Comparison of ENCODE assay signal across 25 mouse cellular contexts in genomic region chr17:23609612-23610011, GRCm38 (mm10). TPM values are rescaled to one million over a fixed set of nuclear protein-coding genes. Genes with fewer than 3 reads are reported as not detected.
DNase-seq lines count a peak whose midpoint lies in the region; ATAC-seq lines count a peak whose summit lies in the region.
"Had no signal": no experiment of that assay in that cellular context is flagged by ENCODE, and none has a peak within 500 bp of the region (broad histone marks: within the 10 kb centered on the region; RNA-seq: fewer than 3 reads in every experiment).

No protein-coding gene starts in this region.

- no peaks in the 10 kb centered on the region for H3K9me3 ChIP-seq in heart, embryonic 10.5 days
- H3K9me3 ChIP-seq: forebrain, embryonic 13.5 days; kidney, embryonic 15.5 days; midbrain, embryonic 10.5 days; neural tube, embryonic 15.5 days had no signal

- 0 out of 2 replicates have a peak, but pooled peaks cover 2% of the 10 kb centered on the region for H3K4me1 ChIP-seq in heart, embryonic 10.5 days
- H3K4me1 ChIP-seq: forebrain, embryonic 13.5 days; kidney, embryonic 15.5 days; midbrain, embryonic 10.5 days; neural tube, embryonic 15.5 days had no signal

- no peak overlapping the region for H3K4me3 ChIP-seq in heart, embryonic 10.5 days
- H3K4me3 ChIP-seq: forebrain, embryonic 13.5 days; gastrocnemius, adult 2 months; kidney, embryonic 15.5 days; midbrain, embryonic 10.5 days; neural tube, embryonic 15.5 days had no signal

- DNase-seq in MN1 (ENCODE audit: low spot score), result peak; percentile 34
- DNase-seq in ZHBTc4 (ENCODE audit: low read depth, low spot score), result peak; percentile 69
- peak; percentile 74 for DNase-seq in cerebellum, adult 11-12 months
- DNase-seq in cerebellum, postnatal 10 days, result peak; percentile 95
- no peak for DNase-seq in heart, embryonic 10.5 days (ENCODE audit: low spot score)
- no peak for DNase-seq in retina, embryonic 14.5 days (ENCODE audit: low spot score)
- DNase-seq: gastrocnemius, adult 2 months; kidney, adult 11 months had no signal

- H3K27ac ChIP-seq in heart, embryonic 10.5 days, result no peak overlapping the region
- H3K27ac ChIP-seq: forebrain, embryonic 13.5 days; gastrocnemius, adult 2 months; kidney, embryonic 15.5 days; macrophage; midbrain, embryonic 10.5 days; neural tube, embryonic 15.5 days; stomach, postnatal 0 days had no signal

- 93% methylated on average over 24 of the region's 24 CpGs for WGBS in heart, embryonic 10.5 days

- no peak for ATAC-seq in granulocyte monocyte progenitor cell, adult 5-6 weeks (replicated peaks; ENCODE audit: poor library complexity, severe bottlenecking)
- ATAC-seq: forebrain, embryonic 13.5 days had no signal

- H3K27me3 ChIP-seq in heart, embryonic 10.5 days (ENCODE audit: insufficient read depth, poor library complexity, severe bottlenecking), result no peaks in the 10 kb centered on the region
- H3K27me3 ChIP-seq: forebrain, embryonic 13.5 days; kidney, embryonic 15.5 days; neural tube, embryonic 15.5 days had no signal

- H3K36me3 ChIP-seq in heart, embryonic 10.5 days, result no peaks in the 10 kb centered on the region
- H3K36me3 ChIP-seq: kidney, embryonic 15.5 days; midbrain, embryonic 10.5 days; neural tube, embryonic 15.5 days had no signal

RNA-seq across cellular contexts. Expression of gene Zscan10, which starts 9.0 kb away (rescaled TPM):
- polyA plus RNA-seq in heart, embryonic 10.5 days (2016; fragmentation: Nextera tagmentation; extraction: Ambion mirVana), result 0.10 and 0.21 TPM in 2 replicates
- not detected in 2 replicates for total RNA-seq in granulocyte monocyte progenitor cell, adult 5-6 weeks (2014; fragmentation: Nextera tagmentation)
- total RNA-seq in granulocyte monocyte progenitor cell, adult 5-6 weeks (2017), result not detected in 2 replicates
- total RNA-seq: adrenal gland, postnatal 4 days; gastrocnemius, adult 2 months; gastrocnemius, postnatal 4 days; layer of hippocampus, postnatal 10 days; left cerebral cortex, adult 8-10 months; liver, adult 2 months had no signal
- polyA plus RNA-seq: forebrain, embryonic 13.5 days; heart, embryonic 16.5 days; kidney, embryonic 15.5 days; large intestine, adult 2 months; liver, adult 2 months; liver, embryonic 16.5 days; lung, postnatal 0 days; macrophage; neural tube, embryonic 15.5 days; small intestine, adult 2 months had no signal

RNA-seq across cellular contexts. Expression of gene Zfp13, which starts 10.3 kb away (rescaled TPM):
- polyA plus RNA-seq in heart, embryonic 10.5 days (2016; fragmentation: Nextera tagmentation; extraction: Ambion mirVana), result 12.0 and 15.4 TPM in 2 replicates
- 1.7 and 2.2 TPM in 2 replicates for total RNA-seq in granulocyte monocyte progenitor cell, adult 5-6 weeks (2014; fragmentation: Nextera tagmentation)
- total RNA-seq in granulocyte monocyte progenitor cell, adult 5-6 weeks (2017), result 0.46 and 0.56 TPM in 2 replicates

RNA-seq across cellular contexts. Expression of gene Mmp25, which starts 35.5 kb away (rescaled TPM):
- polyA plus RNA-seq in heart, embryonic 10.5 days (2016; fragmentation: Nextera tagmentation; extraction: Ambion mirVana), result 0.39 and 0.43 TPM in 2 replicates
- not detected in 2 replicates for total RNA-seq in granulocyte monocyte progenitor cell, adult 5-6 weeks (2014; fragmentation: Nextera tagmentation)
- 0.47 and 0.57 TPM in 2 replicates for total RNA-seq in granulocyte monocyte progenitor cell, adult 5-6 weeks (2017)

RNA-seq across cellular contexts. Expression of gene Zfp213, which starts 45.6 kb away (rescaled TPM):
- polyA plus RNA-seq in heart, embryonic 10.5 days (2016; fragmentation: Nextera tagmentation; extraction: Ambion mirVana), result 19.5 and 23.0 TPM in 2 replicates
- 4.9 and 6.9 TPM in 2 replicates for total RNA-seq in granulocyte monocyte progenitor cell, adult 5-6 weeks (2014; fragmentation: Nextera tagmentation)
- total RNA-seq in granulocyte monocyte progenitor cell, adult 5-6 weeks (2017), result 9.7 and 10.7 TPM in 2 replicates

RNA-seq across cellular contexts. Expression of gene Bicdl2, which starts 50.7 kb away (rescaled TPM):
- polyA plus RNA-seq in heart, embryonic 10.5 days (2016; fragmentation: Nextera tagmentation; extraction: Ambion mirVana), result 0.28 and 0.40 TPM in 2 replicates
- total RNA-seq in granulocyte monocyte progenitor cell, adult 5-6 weeks (2014; fragmentation: Nextera tagmentation), result not detected in 2 replicates
- not detected in 2 replicates for total RNA-seq in granulocyte monocyte progenitor cell, adult 5-6 weeks (2017)
- total RNA-seq: gastrocnemius, adult 2 months; gastrocnemius, postnatal 4 days; layer of hippocampus, postnatal 10 days; left cerebral cortex, adult 8-10 months had no signal
- polyA plus RNA-seq: liver, adult 2 months; macrophage; neural tube, embryonic 15.5 days had no signal

Comparison
In these comparisons a context has a peak if more than half of its experiments do, and no peak if none do; other contexts are left out.
1. DNase-seq: peak in MN1 (single experiment), ZHBTc4 (single experiment), cerebellum, adult 11-12 months (single experiment) and cerebellum, postnatal 10 days (2 of 2); none in heart, embryonic 10.5 days (single experiment) and retina, embryonic 14.5 days (single experiment).